Mouse (Mus musculus) megakaryocyte, adult 5-6 weeks (primary cell): ENCODE measurements around the gene Tsnax. TPM values are rescaled to one million over a fixed set of nuclear protein-coding genes. Genes with fewer than 3 reads are reported as not detected.

ENCODE experiments used
- ATAC-seq: 2 replicates; pipeline ENCODE4 v1.8.0; 2016; ENCODE audit warnings: mild to moderate bottlenecking, inconsistent platforms; ENCODE audit not compliant: poor library complexity, severe bottlenecking
- total RNA-seq, 2 experiments: library from RNA; stranded (forward) in 1 of 2; stranded (reverse) in 1 of 2; fragments of 153-499, 151-499 nt in 1 of 2; fragments of 221-1000, 200-1000 nt in 1 of 2; gene quantifications; 2 replicates each; pipeline versions ENCODE4 v1.2.3 to v1.2.4; 2015 to 2017

The Tsnax gene
- total RNA-seq (2015) (36.7 and 37.0 TPM in 2 replicates), total RNA-seq (2017) (40.9 and 45.0 TPM in 2 replicates)

- ATAC-seq = peak; percentile 96
Measured at GRCm38 (mm10) chr8:125012695-125013627, at the start of gene Tsnax. Gene Tsnax, plus strand, starts transcription at chr8:125012997.

- ATAC-seq = no peak
Measured at GRCm38 (mm10) chr8:124963246-124963645, 49.6 kb upstream of the Tsnax start.

- ATAC-seq = no peak
Measured at GRCm38 (mm10) chr8:124964966-124965365, 47.8 kb upstream of the Tsnax start.

GRCm38 (mm10) chr8:124970312-124970933 is 42.4 kb upstream of the Tsnax start:
- ATAC-seq = no peak

- no peak for ATAC-seq
Measured at GRCm38 (mm10) chr8:124973221-124973620, 39.6 kb upstream of the Tsnax start.

- ATAC-seq = no peak
Measured at GRCm38 (mm10) chr8:124974254-124974653, 38.5 kb upstream of the Tsnax start.

GRCm38 (mm10) chr8:124976211-124976610 is 36.6 kb upstream of the Tsnax start:
- ATAC-seq = no peak

GRCm38 (mm10) chr8:124978026-124978425 is 34.8 kb upstream of the Tsnax start:
- no peak for ATAC-seq

- peak; percentile 52; the same call in 1 of the 2 replicates for ATAC-seq
Measured at GRCm38 (mm10) chr8:124980036-124980435, 32.8 kb upstream of the Tsnax start.

- no peak for ATAC-seq
Measured at GRCm38 (mm10) chr8:124980828-124981227, 32.0 kb upstream of the Tsnax start.

- ATAC-seq = no peak
Measured at GRCm38 (mm10) chr8:124990923-124991667, 21.7 kb upstream of the Tsnax start.

GRCm38 (mm10) chr8:124991668-124991926 is 21.2 kb upstream of the Tsnax start:
- ATAC-seq = no peak

GRCm38 (mm10) chr8:124995776-124996175 is 17.0 kb upstream of the Tsnax start:
- ATAC-seq = no peak

- no peak for ATAC-seq
Measured at GRCm38 (mm10) chr8:125024085-125024484, 11.3 kb downstream of the Tsnax start.

GRCm38 (mm10) chr8:125027211-125027610 is 14.4 kb downstream of the Tsnax start:
- ATAC-seq = no peak

- ATAC-seq = no peak
Measured at GRCm38 (mm10) chr8:125028841-125029240, 16.0 kb downstream of the Tsnax start.

- ATAC-seq = no peak
Measured at GRCm38 (mm10) chr8:125031276-125031675, 18.5 kb downstream of the Tsnax start.

- ATAC-seq = peak; percentile 84
Measured at GRCm38 (mm10) chr8:125034669-125035068, 21.9 kb downstream of the Tsnax start.

GRCm38 (mm10) chr8:125037081-125037480 is 24.3 kb downstream of the Tsnax start:
- ATAC-seq = no peak

GRCm38 (mm10) chr8:125038731-125039130 is 25.9 kb downstream of the Tsnax start:
- ATAC-seq = no peak

GRCm38 (mm10) chr8:125040587-125041375 is 28.0 kb downstream of the Tsnax start:
- ATAC-seq = no peak
